Mouse (Mus musculus) testis, postnatal 14 days (tissue): ENCODE data around the gene Olfr923.
"Not testable (repeated sequence)": the region's sequence is repeated elsewhere in the genome, so short reads cannot be mapped to it uniquely, and the experiment has no call there.

Experiments
- DNase-seq: peaks from one replicate; pipeline ENCODE4 v3.0.0; 2021; ENCODE audit warnings: low spot score

Olfr923 gene

DNA sequence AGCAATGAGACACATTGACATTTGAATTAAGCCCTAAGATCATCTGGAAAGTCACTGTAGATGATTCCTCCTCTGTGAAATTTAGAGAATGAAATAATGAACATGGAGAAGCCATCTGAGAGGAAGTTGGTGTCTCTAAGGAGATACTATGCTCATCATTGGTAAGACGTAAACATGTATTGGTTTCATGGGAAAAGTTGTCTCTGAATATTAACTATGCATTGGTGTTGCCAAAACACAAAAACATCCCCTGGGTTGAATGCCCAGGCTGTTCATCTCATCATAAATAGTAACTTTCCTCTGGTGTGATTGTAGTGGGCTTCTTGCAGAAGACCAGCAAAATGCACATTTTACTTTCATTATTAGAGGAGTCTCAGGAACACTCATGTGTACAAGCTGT lies at the start of gene Olfr923:
TSS of gene Olfr923 (plus strand) at position 301 of the 400 bp plus-strand sequence.
- no peak for DNase-seq

DNA sequence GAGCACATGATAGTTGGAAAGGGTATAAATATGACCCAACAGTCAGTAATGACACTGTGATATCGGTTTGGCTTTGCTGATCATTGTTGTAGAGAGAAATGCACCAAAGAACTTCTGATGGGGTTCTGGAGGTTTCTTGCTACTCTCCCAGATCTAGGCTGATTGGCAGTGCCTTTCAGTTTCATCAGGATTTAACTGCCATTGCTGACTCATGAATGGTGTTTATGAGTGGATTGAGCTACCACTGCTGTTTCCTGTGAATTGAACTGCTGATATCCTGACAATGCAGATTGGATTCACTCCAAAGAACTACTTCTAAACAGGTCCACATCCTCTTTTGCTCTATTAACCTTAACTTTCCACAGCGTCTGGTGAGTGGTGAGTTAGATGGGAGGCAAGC lies 33.7 kb upstream of the Olfr923 start:
- no peak for DNase-seq

DNA sequence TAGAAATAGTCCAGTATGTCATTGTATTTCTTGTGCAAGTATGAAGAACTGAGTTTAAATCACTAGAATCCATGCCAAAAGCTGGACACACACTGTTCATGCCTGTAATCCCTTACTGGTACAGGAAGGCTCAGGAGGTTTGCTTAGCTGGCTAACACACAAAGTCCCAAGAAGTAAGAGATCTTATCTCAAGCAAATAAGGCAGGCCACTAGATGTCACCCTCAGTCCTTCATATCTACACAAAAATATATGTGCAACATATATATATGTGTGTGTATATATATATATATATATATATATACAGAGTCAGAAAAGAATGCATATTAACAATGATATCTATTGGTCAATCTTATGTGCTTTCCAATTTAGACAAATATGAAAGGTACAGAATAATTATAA lies 20.6 kb upstream of the Olfr923 start:
- DNase-seq, result no peak

DNA sequence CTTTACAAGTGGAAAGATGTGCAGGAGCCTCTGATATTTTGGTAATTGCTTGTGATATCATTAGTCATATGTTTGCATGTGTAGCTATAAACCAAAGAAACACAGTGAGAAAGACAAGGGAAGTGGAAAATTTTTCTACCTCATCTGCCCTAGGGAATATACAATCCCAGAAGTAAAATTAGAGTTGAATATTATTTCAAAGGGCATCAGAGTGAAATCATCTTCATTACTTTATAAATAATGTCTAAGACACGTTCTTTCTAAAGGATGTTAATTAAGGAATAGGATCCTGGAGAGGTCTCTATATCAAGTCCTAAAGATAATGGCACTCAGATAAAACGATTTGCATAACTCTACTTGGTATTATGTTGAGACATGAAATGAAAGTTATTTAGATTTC lies 12.0 kb upstream of the Olfr923 start, which contains the start of gene Olfr922:
TSS of gene Olfr922 (plus strand) at position 301 of the 400 bp plus-strand sequence.
- DNase-seq, result no peak

DNA sequence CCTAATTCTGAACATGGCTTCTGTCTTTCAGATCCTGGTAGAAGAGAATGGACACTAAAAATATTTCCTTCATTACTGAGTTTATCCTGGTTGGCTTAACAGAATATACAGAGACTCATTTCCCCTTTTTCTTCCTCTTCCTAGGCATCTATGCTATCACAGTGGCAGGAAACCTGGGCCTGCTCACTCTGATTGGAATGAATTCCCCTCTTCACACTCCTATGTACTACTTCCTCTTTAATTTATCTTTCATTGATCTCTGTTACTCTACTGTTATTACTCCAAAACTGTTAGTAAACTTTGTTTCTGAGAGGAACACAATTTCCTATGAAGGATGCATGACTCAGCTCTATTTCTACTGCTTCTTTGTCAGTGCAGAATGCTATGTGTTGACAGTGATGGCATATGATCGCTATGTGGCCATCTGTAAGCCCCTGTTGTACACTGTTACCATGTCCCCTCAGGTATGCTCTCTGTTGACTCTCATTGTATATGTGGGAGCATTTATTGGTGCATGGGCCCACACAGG lies 10.8 kb upstream of the Olfr923 start:
- no peak for DNase-seq

DNA sequence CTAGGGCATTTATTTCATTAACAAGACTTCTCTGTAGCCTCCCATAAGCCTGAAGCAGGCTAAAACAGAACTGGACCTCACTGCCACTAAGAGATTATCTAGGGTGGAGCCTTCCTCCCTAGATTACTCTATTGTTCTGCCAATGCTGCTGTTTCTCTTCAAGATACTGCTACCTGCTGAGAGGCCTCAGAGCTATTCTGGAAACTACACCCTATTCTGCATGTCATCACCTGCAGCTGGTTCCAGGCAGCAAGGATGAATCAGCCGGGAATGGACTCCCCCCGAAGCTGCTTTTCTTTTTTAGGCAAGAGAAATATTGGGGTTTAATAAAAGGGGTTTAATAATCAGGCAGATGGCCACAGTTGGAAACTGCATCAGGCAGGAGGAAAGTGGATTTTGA lies 6.7 kb downstream of the Olfr923 start:
- no peak for DNase-seq

DNA sequence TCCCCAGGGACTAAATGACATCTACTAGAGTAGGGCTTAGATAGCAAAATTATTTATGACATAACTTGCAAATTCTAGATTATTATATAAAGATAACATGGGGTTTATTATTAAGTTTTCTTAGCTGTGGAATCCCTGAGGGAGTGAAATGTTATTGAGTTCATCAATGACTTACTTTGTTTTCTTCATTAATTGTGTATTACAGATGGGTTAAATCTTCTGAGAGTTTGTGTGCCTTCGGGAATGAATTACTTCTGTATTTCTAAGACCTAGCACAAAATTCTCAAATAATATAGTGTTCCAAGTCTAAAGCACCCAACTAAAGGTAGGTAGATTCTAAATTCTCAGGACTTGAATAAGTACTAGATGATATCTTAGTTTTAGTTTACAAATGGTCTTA lies 17.8 kb downstream of the Olfr923 start, which contains the start of gene Olfr924:
TSS of gene Olfr924 (plus strand) at position 301 of the 400 bp plus-strand sequence.
- DNase-seq, result no peak

DNA sequence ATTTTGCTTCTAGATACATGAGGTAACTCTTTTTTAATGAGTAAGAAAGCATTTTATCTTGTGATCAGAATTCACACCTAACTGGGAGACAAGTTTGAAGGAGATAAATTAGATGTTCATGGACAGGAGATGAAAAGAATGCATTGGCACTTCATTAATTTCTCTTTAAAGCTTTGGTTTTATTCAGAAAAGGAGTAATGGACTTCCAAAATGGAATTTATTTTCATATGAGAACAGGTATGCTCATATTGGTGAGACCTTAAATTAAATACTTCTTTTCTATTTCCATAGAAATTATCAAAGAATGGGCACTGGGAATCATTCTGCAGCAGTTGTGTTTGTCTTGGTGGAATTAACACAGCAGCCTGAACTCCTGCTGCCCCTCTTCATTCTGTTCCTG lies 28.4 kb downstream of the Olfr923 start, which contains the start of gene Olfr26:
TSS of gene Olfr26 (plus strand) at position 301 of the 400 bp plus-strand sequence.
- no peak for DNase-seq

DNA sequence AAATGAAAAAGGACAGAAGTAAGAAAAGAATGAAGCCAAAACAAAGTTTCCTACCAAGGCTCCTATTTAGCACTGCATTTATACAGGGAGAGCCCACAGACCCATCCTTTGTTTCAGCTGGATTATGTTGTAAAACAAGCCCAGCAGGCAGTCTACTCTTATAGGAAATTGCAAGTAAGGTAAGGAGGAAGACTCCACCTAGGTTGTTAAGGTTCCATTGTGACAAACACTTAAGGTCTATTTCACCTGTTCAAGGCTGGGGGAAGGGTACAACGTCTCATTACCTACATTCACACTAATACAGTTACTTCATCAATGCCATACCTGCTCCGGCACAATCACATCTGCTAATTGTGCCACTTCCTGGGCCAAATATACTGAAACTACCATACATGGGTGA lies 48.5 kb downstream of the Olfr923 start:
- DNase-seq, result not testable (repeated sequence)

DNA sequence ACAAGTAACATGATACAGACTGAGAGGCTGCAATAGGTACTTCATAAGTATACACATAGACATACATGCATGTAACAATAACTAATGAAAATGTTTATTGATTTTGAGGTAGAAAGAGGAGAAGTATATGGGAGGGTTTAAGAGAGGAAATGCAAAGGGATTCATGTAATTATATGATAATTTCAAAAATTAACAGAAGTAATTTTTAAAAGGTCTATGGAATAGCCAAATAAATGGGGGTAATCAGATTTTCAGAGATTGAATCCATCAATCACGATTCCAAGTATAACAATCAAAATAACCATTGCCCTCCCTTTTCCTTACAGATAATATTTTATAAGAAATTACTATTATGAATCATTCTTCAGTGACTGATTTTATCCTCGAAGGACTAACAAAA lies 50.5 kb downstream of the Olfr923 start, which contains the start of gene Olfr926:
TSS of gene Olfr926 (plus strand) at position 301 of the 400 bp plus-strand sequence.
- no peak for DNase-seq
